Mouse (Mus musculus) CD4-positive helper T cell, adult 2 months (primary cell): ENCODE measurements around the gene Pramel7.
"Not testable (repeated sequence)": the region's sequence is repeated elsewhere in the genome, so short reads cannot be mapped to it uniquely, and the experiment has no call there.

Experiments
- DNase-seq: peaks from one replicate; pipeline ENCODE4 v3.0.0-alpha.2; 2012; ENCODE audit warnings: low read depth, missing footprints, low spot score

Gene Pramel7

DNA sequence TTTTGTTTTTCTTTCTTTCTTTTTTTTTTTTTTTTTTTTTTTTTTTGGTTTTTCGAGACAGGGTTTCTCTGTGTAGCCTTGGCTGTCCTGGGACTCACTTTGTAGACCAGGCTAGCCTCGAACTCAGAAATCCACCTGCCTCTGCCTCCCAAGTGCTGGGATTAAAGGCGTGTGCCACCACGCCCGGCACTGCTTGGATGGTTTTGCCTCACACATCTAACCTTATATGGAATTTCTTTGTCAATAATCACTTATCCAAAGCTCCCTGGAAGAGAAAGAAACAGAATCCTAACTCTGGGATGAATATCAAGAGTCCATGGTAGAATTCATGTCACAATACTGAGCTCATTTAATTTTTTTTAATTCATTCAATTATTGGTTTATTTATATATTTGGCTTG is at the start of gene Pramel7:
Gene Pramel7 (minus strand): TSS at position 101 of the 400 bp plus-strand sequence.
- not testable (repeated sequence) for DNase-seq

GRCm38 (mm10) chr2:87545442-87545841 is 48.5 kb upstream of the Pramel7 start, which contains the start of gene Olfr1128:
Olfr1128 (minus strand) TSS chr2:87545542.
- DNase-seq = no peak

GRCm38 (mm10) chr2:87534826-87535225 is 37.9 kb upstream of the Pramel7 start:
- no peak for DNase-seq

DNA sequence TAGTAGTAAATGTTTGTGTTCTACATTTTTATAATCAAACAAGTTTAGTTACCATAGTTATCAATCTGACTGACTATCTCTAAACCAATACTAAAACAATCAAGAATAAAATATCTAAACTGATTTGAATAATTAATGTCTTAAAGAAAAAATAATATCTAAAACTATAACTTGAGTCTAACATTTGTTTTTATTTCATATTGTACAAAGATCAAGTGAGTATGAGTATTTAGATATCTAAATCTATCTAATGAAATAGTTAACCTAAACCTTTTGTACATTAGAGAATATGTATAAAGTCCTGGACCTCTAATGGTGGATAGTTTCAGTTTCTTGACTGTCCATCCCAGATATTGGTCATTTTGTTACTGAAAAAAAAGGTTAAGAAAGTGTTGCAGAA is 34.6 kb upstream of the Pramel7 start, which contains the start of gene Olfr153:
Gene Olfr153 (plus strand): TSS at position 301 of the 400 bp plus-strand sequence.
- DNase-seq = no peak

DNA sequence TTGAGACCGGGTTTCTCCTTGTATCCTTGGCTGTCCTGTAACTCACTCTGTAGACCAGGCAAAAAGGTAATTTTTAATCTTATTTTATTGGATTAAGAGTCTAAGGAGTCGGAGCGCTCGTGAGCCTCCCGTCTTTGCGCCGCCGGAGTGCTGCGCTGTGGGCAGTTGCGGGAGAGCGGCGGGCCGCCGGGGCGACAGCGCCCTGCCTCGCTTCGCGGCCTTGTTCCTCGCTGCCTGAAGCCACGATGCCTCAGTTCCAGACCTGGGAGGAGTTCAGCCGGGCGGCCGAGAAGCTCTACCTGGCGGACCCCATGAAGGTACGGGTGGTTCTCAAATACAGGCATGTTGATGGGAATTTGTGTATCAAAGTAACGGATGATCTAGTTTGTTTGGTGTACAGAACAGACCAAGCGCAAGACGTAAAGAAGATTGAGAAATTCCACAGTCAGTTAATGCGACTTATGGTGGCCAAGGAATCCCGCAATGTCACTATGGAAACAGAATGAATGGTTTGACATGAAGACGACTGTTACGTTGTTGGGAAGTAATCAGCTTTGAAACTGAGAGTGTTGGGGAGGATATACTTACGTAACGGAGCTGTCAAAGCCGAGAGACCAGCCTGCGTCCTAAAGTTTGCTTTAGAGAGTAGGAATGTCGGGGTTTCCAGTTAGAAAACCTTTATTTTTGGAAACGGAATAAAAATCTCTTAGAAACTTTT is 29.2 kb upstream of the Pramel7 start:
- not testable (repeated sequence) for DNase-seq

DNA sequence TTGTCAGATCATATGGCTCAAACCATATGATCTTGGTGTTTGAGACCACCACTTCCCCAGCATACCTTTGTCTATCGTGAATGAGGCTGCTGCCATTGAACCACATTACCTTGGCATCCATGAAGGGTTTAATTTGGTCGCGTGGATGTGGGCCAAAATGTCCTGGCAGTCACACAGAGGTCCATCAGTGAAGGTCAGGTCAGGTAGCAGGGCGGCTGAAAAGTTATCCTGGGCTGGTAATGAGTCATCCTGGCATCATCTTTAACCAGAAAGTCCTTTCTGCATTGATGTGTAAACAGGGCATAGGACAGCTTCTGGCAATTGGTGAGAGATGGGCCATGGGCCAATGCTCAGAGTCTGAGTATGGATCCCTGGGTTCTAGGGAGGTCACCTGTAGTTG is 23.8 kb upstream of the Pramel7 start:
- no peak for DNase-seq

DNA sequence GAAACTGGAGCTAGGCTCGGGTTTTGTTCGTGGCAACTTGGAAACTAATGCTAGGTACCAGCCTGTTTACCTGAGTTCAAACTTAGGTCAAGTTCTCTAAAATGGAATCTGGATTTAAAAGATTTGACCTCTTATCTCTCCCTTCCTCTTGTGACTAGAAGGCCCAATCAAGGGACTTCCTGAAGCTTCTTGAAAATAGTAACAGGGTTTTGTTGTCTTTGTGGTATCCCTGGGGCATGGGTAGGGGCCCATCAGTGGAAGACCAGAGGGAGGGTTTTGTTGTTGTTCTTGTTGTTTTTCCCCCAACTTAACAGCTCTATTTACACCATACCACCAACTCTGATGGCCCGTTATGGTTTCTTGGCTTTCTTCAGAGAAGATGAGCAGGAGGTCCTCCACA is 19.7 kb upstream of the Pramel7 start:
- no peak for DNase-seq

DNA sequence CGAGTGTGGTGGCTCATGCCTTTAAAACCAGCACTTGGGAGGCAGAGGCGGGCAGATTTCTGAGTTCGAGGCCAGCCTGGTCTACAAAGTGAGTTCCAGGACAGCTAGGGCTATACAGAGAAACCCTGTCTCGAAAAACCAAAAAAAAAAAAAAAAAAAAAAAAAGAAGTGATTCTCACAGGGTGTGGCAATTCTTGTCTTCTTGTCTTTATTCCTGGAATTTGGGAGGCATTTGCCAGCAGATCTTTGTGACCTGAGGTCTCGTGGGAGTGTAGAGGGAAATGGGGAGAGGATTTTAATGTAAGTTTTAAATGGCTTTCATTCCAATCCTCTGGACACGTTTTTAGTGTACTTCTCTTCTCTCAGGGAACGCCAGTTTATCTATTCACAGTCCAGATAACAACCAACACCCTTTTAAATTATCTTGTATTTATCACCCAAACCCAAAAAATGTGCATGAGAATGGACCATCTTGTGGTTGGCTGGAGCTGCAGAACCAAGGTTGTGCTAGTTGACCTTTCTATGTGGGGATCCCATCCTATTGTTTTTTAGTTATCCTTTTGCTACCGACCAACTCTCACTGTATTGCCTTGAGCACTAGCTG is 18.7 kb upstream of the Pramel7 start:
- DNase-seq = no peak

DNA sequence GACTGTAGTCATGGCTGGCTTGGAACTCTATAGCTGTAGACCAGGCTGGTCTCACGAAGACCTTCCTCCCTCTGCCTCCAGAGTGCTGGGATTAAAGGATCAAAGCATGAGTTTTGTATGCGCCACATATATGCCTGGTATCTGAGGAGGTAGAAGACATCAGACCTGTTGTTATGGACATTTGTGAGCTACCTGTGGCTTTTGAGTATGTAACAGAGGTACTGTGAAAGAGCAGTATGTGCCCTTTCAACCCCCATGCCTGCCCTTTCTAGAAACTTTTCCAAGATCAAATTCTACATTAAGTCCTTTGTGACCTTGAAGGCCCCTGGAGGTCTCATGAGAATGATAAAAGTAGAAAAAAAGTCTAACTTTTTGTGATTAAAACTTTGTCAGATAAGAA is 18.2 kb upstream of the Pramel7 start:
- no peak for DNase-seq

DNA sequence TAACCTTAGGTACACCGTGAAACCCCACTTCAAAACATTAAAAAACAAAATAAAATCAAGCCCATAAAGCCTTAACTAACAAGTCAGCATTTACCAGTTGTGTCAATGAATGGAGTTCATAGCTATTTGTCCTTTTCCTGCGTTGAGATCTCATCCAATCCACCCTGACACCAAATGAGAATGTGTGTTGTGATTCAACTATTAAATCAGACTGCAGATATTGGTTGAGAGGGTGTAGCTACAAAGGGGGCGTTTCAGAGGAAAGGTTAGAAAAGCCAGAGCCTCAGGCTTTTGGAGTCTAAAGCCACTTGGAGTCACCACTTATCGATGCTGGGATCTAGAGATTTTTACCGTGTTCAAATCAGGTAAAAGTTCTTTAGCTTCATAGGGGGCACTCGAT is 9.4 kb upstream of the Pramel7 start, which contains the start of gene Pramel6:
Gene Pramel6 (plus strand): TSS at position 301 of the 400 bp plus-strand sequence.
- no peak for DNase-seq

- no peak for DNase-seq
Measured at GRCm38 (mm10) chr2:87482276-87482675, 14.6 kb downstream of the Pramel7 start.

DNA sequence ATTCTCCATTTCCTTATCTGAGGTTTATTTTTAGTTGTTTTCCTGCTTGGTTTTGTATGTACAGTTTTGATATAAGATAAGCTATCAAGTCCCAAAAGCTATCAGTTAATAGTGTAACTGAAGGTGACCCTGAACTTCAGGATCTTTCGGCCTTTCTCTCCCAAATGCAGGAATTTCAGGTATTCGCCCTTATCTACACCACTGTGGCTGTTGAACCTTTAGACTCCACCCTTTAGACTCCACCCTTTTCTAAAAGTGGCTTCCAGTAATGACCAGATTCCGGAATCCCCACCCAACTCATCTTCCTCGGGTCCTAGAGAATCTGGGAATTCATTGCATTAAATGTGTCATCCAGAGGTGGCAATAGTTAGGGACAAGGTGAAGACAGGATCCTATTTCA is 15.7 kb downstream of the Pramel7 start:
- no peak for DNase-seq

- DNase-seq = no peak
Measured at GRCm38 (mm10) chr2:87480207-87480606, 16.7 kb downstream of the Pramel7 start.

DNA sequence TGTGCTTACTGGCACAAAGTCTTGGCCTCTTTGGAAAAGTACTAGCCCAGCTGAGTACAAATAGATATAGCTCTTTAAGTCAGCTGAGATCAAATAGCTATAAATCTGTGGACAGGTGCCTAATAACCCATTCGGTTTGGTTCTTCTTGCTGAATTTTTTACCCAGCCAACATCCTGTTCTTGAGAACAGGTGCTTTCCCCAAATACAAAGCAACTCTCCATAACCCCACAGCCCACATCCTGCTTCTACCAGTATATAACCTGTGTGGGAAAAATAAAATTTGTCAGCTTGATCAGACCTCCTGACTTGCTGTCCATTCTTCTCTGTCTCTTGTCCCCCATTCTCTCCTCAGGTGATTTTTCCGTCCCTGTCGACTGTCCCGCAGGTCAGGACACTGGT is 35.1 kb downstream of the Pramel7 start:
- DNase-seq = no peak

DNA sequence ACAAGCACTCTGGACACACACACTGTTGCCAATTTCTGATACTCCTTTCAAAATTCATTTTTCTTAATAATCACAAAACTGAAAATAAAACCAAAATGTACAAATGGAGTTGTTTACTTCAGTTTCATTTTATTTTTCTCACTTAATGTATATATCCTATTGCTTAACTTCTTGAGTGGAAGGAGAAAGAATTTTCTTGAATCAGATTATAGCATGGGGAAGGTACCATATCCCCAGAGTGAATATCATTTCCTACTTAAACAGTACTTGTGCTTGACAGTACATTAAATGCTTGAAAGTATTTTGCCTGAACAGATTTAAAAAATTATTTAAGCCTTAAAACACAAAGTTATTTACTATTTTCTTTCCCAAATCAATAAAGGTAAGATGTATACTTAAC is 43.2 kb downstream of the Pramel7 start, which contains the start of gene Olfr1126:
Gene Olfr1126 (plus strand): TSS at position 301 of the 400 bp plus-strand sequence.
- no peak for DNase-seq
